Mouse (Mus musculus) CD4-positive naive resting alpha-beta T cell, adult 57 days (primary cell): ENCODE measurements around the gene Fntb. TPM values are rescaled to one million over a fixed set of nuclear protein-coding genes. Genes with fewer than 3 reads are reported as not detected.

Experiments used
- total RNA-seq: library from RNA; stranded (reverse); gene quantifications from one replicate; pipeline ENCODE4 v1.2.4, GENCODE M21; 2023

The Fntb gene
- total RNA-seq = 32.6 TPM

DNA sequence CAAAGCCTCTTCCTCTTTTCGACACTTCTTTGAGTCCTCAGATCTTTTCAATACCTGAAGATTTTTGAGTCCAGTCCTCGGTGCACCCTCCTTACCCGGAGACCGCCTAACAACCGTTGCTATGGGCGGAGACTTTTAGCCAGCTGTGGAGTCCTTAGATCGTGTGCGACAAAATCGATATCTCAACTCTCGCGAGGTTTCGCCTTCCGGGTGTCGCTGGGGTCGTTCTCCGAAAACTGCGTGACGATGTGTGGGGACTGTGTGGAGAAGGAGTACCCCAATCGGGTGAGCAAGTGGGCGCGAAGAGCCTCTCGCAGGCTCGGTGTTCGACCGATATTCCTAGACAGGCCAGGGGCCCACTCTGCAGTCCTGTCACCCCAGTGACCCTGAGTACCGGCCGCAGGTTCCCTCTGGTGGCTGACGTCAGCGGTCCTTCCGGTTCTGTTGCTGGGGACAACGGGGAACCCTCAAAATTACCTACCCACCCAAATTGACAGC lies at the start of gene Fntb, which contains the start of gene Churc1:
Fntb (plus strand) TSS at position 236 of the 498 bp plus-strand sequence.
Churc1 (plus strand) TSS at position 185 of the 498 bp plus-strand sequence.

DNA sequence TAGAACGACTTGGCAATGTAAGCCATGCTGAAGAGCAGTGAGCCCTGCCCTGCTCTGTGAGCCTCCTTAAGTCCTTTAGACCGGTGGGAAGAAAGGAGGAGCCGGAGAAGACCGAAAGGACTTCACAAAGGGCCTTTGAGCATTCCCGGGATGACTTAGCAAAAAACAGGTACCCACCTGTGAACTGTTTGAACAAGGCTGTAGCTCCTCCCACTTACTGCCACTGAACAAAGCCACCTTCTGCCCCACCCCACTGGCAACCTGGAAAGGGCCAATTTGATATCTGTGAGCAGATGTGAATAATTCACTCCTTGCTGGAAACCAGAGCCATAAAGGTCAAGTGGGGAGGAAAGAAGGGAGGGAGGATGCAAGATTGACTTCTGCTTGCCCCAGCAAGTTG lies 30.0 kb downstream of the Fntb start, which contains the start of gene Gpx2:
Gpx2 (minus strand) TSS at position 205 of the 400 bp plus-strand sequence.

DNA sequence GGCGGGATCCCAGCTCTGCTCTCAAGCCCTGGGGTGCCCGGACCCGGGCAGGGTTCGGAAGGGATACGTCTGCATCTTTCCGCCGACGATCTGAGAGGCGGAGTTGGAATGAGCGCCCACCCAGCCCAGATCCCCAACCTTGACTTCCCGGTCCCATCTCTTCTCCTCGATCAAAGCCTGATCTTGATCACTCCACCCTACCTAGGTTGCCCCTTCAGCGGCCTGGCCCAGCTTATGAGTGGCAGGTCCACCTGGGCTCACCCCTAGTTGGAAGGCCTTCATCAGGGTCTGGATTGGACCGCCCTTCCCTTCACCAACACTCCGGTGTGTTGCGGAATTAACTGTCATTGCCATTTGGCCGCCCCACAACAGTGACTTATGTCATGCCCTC lies 57.3 kb downstream of the Fntb start, which contains the start of gene Rab15:
Rab15 (minus strand) TSS at position 258 of the 391 bp plus-strand sequence.

DNA sequence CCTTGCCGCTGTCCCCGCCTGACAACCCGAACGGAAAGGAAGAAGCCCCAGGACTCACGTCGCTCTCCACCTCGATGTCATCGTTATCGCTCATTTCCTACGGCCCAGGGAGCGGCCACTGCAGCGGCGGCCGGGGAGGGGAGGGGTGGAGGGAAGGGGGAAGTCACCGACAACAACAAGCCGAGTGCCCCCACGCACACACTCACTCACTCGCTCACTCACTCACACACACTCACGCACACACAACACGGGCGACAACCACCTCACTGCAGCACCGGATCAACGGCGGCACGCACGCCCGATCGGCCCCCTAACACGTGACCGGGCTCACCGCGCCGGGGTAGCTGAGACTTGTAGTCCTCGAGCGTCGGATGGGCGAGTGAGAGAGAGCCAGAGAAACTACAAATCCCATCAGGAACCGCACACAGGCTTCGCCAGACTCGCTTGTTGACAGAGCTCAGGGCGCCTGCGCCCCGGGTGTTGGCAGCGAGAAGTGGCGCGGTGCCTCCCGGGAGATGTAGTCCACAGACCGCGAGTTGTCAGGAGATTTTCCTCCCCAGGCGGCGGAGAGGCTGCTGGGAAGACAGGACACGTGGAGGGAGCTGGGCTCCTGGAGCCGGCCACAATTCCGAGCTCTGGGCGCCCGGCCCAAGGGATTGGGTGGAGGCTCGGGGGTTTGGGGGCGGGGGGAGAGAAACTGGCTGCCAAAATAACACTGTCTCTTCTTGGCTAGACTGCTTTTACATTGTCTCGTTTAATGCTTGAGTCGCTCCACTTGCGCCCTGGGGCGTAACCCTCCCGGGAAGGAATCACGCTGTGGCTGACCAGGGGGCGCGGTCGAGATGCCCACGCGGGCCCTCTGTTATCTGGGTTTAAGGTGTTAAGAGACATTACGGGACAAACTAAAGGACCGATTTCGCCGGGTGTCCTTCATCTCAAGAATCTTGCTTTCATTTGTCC lies 196.8 kb downstream of the Fntb start, which contains the start of gene Max:
Max (minus strand) TSS at position 270 of the 960 bp plus-strand sequence.

Other genes with a start within 250 kb of the Fntb start
- 12.1 TPM for gene Plekhg3, start 234.7 kb upstream of the Fntb start, total RNA-seq
- 2.0 TPM for gene Sptb, start 55.0 kb upstream of the Fntb start, total RNA-seq
- gene Churc1, start 51 bp upstream of the Fntb start, total RNA-seq = 43.0 TPM
- 1.9 TPM for gene Gpx2, start 30.0 kb downstream of the Fntb start, total RNA-seq
- gene Rab15, start 57.3 kb downstream of the Fntb start, total RNA-seq = not detected
- gene Max, start 196.6 kb downstream of the Fntb start, total RNA-seq = 248 TPM